Comparison of ENCODE assay signal across 38 mouse cellular contexts in the genomic region with DNA sequence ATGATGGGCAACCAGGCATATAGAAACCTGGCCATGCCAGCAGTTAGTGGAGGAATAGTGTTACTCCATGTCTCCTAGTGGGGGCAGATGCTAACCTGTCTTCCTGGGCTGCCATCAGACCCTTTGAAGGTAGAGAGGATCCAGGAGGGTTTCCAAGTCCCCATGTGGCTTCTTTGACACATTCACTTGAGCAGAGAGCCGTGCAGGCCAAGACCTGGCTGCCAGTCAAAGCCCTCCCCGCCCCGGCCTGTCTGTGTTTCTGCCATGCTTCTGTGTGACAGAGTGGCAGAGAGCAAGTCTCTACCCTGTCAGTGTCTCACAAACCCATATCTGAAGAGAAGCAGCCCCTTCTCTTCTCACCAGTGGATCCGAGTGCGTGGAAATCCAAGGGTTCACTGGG. TPM values are rescaled to one million over a fixed set of nuclear protein-coding genes. Genes with fewer than 3 reads are reported as not detected.
"Had no signal": no experiment of that assay in that cellular context is flagged by ENCODE, and none has a peak within 500 bp of the region (broad histone marks: within the 10 kb centered on the region; RNA-seq: fewer than 3 reads in every experiment).

No protein-coding gene starts in this region.

- DNase-seq: gastrocnemius, adult 2 months; gastrocnemius, postnatal 10 days; gastrocnemius, postnatal 25 days; heart, adult 2 months; heart, postnatal 14 days; heart, postnatal 36 days; kidney, adult 11 months; kidney, adult 2 months; kidney, adult 9 months; kidney, postnatal 14 days; layer of hippocampus, adult 9-11 months; layer of hippocampus, postnatal 36 days had no signal

- H3K9me3 ChIP-seq: heart, embryonic 13.5 days; heart, embryonic 15.5 days; hindbrain, embryonic 10.5 days; hindbrain, embryonic 12.5 days; kidney, embryonic 15.5 days; limb, embryonic 13.5 days; limb, embryonic 15.5 days; liver, embryonic 12.5 days had no signal

- H3K4me3 ChIP-seq: gastrocnemius, adult 2 months; heart, adult 2 months; heart, embryonic 13.5 days; heart, embryonic 15.5 days; hindbrain, embryonic 10.5 days; hindbrain, embryonic 12.5 days; kidney, embryonic 15.5 days; left cerebral cortex, adult 2 months; limb, embryonic 13.5 days; limb, embryonic 15.5 days; liver, embryonic 12.5 days had no signal

- H3K4me2 ChIP-seq: heart, embryonic 11.5 days; heart, embryonic 13.5 days; heart, embryonic 15.5 days; hindbrain, embryonic 12.5 days; hindbrain, embryonic 14.5 days; kidney, embryonic 15.5 days; limb, embryonic 13.5 days; limb, embryonic 15.5 days; liver, embryonic 12.5 days had no signal

- ATAC-seq: hindbrain, embryonic 16.5 days; intestine, embryonic 16.5 days; liver, embryonic 12.5 days had no signal

- H3K27ac ChIP-seq: gastrocnemius, adult 2 months; heart, adult 2 months; heart, embryonic 13.5 days; heart, embryonic 15.5 days; hindbrain, embryonic 10.5 days; hindbrain, embryonic 12.5 days; hindbrain, embryonic 14.5 days; kidney, embryonic 15.5 days; kidney, postnatal 0 days; left cerebral cortex, adult 2 months; limb, embryonic 13.5 days; limb, embryonic 15.5 days; liver, embryonic 12.5 days; liver, embryonic 14.5 days had no signal

- H3K4me1 ChIP-seq: hindbrain, embryonic 12.5 days; liver, embryonic 12.5 days had no signal

- H3K9ac ChIP-seq: heart, embryonic 15.5 days; hindbrain, embryonic 12.5 days; hindbrain, embryonic 14.5 days; kidney, embryonic 15.5 days; limb, embryonic 13.5 days; limb, embryonic 15.5 days; liver, embryonic 12.5 days; liver, embryonic 14.5 days had no signal

- H3K36me3 ChIP-seq: heart, embryonic 13.5 days; heart, embryonic 15.5 days; hindbrain, embryonic 10.5 days; hindbrain, embryonic 12.5 days; kidney, embryonic 15.5 days; limb, embryonic 13.5 days; limb, embryonic 15.5 days; liver, embryonic 12.5 days had no signal

- H3K27me3 ChIP-seq: limb, embryonic 13.5 days; limb, embryonic 15.5 days had no signal

RNA-seq across cellular contexts. Expression of gene Gm853, which starts 38.3 kb away (rescaled TPM):
- total RNA-seq: gastrocnemius, adult 2 months; gastrocnemius, postnatal 10 days; gastrocnemius, postnatal 25 days; gastrocnemius, postnatal 4 days; granulocyte monocyte progenitor cell, adult 5-6 weeks; heart, adult 2 months; heart, postnatal 14 days; heart, postnatal 36 days; layer of hippocampus, adult 18-20 months; layer of hippocampus, postnatal 36 days; left cerebral cortex, adult 2 months; left cerebral cortex, postnatal 14 days; left cerebral cortex, postnatal 36 days; liver, adult 2 months had no signal
- polyA plus RNA-seq: heart, adult 2 months; heart, embryonic 11.5 days; heart, embryonic 13.5 days; heart, embryonic 15.5 days; heart, postnatal 0 days; intestine, embryonic 14.5 days; intestine, embryonic 16.5 days; large intestine, adult 2 months; limb, embryonic 11.5 days; limb, embryonic 13.5 days; limb, embryonic 15.5 days; liver, adult 2 months; liver, embryonic 12.5 days; liver, embryonic 14.5 days; liver, embryonic 16.5 days had no signal

RNA-seq across cellular contexts. Expression of gene Hcrtr1, which starts 44.7 kb away (rescaled TPM):
- total RNA-seq: gastrocnemius, adult 2 months; gastrocnemius, postnatal 10 days; gastrocnemius, postnatal 25 days; gastrocnemius, postnatal 4 days; granulocyte monocyte progenitor cell, adult 5-6 weeks; heart, adult 2 months; heart, postnatal 36 days; liver, adult 2 months had no signal
- polyA plus RNA-seq: heart, embryonic 15.5 days; heart, postnatal 0 days; intestine, embryonic 14.5 days; limb, embryonic 11.5 days; limb, embryonic 13.5 days; liver, embryonic 12.5 days; liver, embryonic 14.5 days had no signal
